Mouse (Mus musculus): Measurements from ENCODE around the gene Trpm8.

DNA sequence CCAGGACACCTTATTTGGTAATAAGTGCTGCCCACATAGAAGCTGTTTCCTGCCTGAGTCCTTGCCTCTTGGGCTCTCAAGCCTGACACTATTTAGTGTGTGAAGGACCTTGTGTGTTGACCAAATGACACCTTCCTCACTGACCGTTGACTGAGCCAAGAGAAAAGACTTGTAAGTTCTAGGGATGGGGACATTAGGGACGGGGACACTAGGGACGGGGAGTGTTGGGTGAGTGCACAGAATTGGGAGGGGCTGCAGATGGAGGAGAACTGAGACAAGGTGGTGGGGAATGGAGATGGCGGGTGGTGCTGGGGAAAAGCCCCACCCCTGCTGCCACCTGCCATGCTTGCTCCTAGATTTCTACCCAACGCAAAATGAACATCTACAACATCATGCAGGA lies 47.5 kb upstream of the Trpm8 start:
- no peak for TF ChIP-seq TCF3 (IDR thresholded peaks at IDR 0.05; ENCODE audit: insufficient read length, low read depth)
- no peak for TF ChIP-seq POLR2A (IDR thresholded peaks at IDR 0.05; ENCODE audit: insufficient read length, low read depth)
- TF ChIP-seq REST (IDR thresholded peaks at IDR 0.05; ENCODE audit: insufficient read depth, insufficient read length): no peak
- no peak for TF ChIP-seq CEBPB (IDR thresholded peaks at IDR 0.05; ENCODE audit: insufficient read depth, poor library complexity, severe bottlenecking)
- TF ChIP-seq MYOD1 (IDR thresholded peaks at IDR 0.05; ENCODE audit: control insufficient read depth in 1 of 3, insufficient read length in 2 of 3, low read depth in 2 of 3): no peak
- TF ChIP-seq TCF12 (IDR thresholded peaks at IDR 0.05; ENCODE audit: insufficient read depth, poor library complexity, severe bottlenecking): no peak
- no peak for TF ChIP-seq MAX (IDR thresholded peaks at IDR 0.05; ENCODE audit: low read depth)
- no peak for TF ChIP-seq MYOG (IDR thresholded peaks at IDR 0.05; ENCODE audit: control insufficient read depth in 1 of 3, insufficient read depth in 1 of 3, insufficient read length in 2 of 3, low read depth in 2 of 3)
